Mouse (Mus musculus): Measurements from ENCODE around the gene Eme2. TPM values are rescaled to one million over a fixed set of nuclear protein-coding genes. Genes with fewer than 3 reads are reported as not detected.

Eme2 gene
- polyA plus RNA-seq, 1 experiment from 2014 or later: 18.9 TPM

DNA sequence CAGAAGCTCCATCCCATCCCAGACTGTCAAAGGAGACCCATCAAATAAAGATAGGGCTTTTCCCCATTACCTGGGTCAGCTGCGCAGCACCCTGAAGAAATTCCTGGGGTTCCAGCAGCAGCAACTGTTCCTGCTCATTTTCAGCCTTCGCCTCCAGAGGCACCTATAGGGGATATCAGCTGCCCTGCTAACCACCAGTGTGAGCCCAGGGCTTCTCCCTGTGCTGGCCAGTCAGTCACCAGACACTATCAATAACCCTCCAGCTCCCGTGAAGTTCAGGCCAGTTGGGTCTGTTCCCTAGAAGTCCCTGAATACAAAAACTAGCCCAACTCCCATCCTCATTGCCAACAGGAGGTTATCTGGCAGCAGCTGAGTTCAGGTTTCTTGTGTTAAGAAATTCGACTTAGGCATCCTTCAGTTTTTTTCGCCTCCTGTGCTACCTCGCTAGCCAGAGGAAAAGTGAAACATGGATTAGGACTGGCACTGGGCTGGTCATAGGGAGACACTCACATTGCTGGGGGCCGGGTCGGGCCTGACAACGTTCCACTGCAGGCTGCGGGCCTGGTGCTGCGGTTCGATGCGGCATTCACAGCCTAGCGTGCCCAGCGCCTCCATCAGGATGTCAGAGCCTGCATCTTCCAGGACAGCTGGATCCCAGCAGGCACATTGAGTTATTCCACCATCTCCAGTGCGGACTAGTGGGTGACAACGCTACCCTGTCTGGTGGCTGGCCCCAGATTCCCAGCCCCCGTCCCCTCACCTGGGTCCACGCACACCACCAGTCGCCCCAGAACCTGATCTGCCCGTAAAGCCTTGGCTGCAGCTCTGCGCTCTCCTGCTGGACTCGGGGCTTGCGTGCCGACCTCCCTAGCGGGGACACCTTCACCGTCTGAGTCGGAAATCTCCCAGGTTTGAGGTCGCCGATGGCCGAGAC lies 559 bp downstream of the Eme2 start:
- Histone ChIP-seq H3K27me3 (ENCODE audit: control insufficient read depth, insufficient read depth, low read length) (no peaks in the 10 kb centered on the region), H3K27ac (ENCODE audit: low read length) (peak overlapping the region; percentile 78; the same call in 1 of the 2 replicates), H3K4me2 (replicated peaks; ENCODE audit: low read depth, low read length) (peak overlapping the region; percentile 99), H3K4me1 (ENCODE audit: control insufficient read depth, insufficient read depth, low read length) (peaks cover 15% of the 10 kb centered on the region), H3K9ac (replicated peaks; ENCODE audit: low read depth, low read length) (peak overlapping the region; percentile 81), H3K9me3 (ENCODE audit: control insufficient read depth, low read depth, low read length) (no peaks in the 10 kb centered on the region), H3K4me3 (ENCODE audit: low read depth, low read length) (peak overlapping the region; percentile 91), H3K36me3 (ENCODE audit: control insufficient read depth, insufficient read depth, low read length) (peaks cover 55% of the 10 kb centered on the region)
- peak; percentile 6 for ATAC-seq (ENCODE audit: insufficient number of reproducible peaks, insufficient read depth, low FRiP score, low read depth)
- WGBS: 10% methylated on average over 31 of the region's 31 CpGs

- Histone ChIP-seq H3K4me3 (ENCODE audit: low read depth, low read length) (no peak overlapping the region), H3K9me3 (ENCODE audit: control insufficient read depth, low read depth, low read length) (no peaks in the 10 kb centered on the region), H3K4me1 (ENCODE audit: control insufficient read depth, insufficient read depth, low read length) (peaks cover 15% of the 10 kb centered on the region), H3K4me2 (replicated peaks; ENCODE audit: low read depth, low read length) (no peak overlapping the region), H3K27me3 (ENCODE audit: control insufficient read depth, insufficient read depth, low read length) (no peaks in the 10 kb centered on the region), H3K36me3 (ENCODE audit: control insufficient read depth, insufficient read depth, low read length) (peaks cover 48% of the 10 kb centered on the region), H3K27ac (ENCODE audit: low read length) (no peak overlapping the region), H3K9ac (replicated peaks; ENCODE audit: low read depth, low read length) (no peak overlapping the region)
- 96% methylated on average over 2 of the region's 2 CpGs for WGBS
- ATAC-seq (ENCODE audit: insufficient number of reproducible peaks, insufficient read depth, low FRiP score, low read depth): no peak
Observed at GRCm38 (mm10) chr17:24893276-24893675, 1.6 kb downstream of the Eme2 start.

- H3K4me2 ChIP-seq (replicated peaks; ENCODE audit: low read depth, low read length): no peak overlapping the region
- no peaks in the 10 kb centered on the region for H3K27me3 ChIP-seq (ENCODE audit: control insufficient read depth, insufficient read depth, low read length)
- H3K4me3 ChIP-seq (ENCODE audit: low read depth, low read length): no peak overlapping the region
- no peak overlapping the region for H3K9ac ChIP-seq (replicated peaks; ENCODE audit: low read depth, low read length)
- no peak overlapping the region for H3K27ac ChIP-seq (ENCODE audit: low read length)
- peaks cover 44% of the 10 kb centered on the region for H3K36me3 ChIP-seq (ENCODE audit: control insufficient read depth, insufficient read depth, low read length)
- H3K9me3 ChIP-seq (ENCODE audit: control insufficient read depth, low read depth, low read length): no peaks in the 10 kb centered on the region
- WGBS: 95% methylated on average over 12 of the region's 12 CpGs
- ATAC-seq (ENCODE audit: insufficient number of reproducible peaks, insufficient read depth, low FRiP score, low read depth): no peak
- peaks cover 16% of the 10 kb centered on the region for H3K4me1 ChIP-seq (ENCODE audit: control insufficient read depth, insufficient read depth, low read length)
Observed at GRCm38 (mm10) chr17:24892785-24893184, 2.1 kb downstream of the Eme2 start.

DNA sequence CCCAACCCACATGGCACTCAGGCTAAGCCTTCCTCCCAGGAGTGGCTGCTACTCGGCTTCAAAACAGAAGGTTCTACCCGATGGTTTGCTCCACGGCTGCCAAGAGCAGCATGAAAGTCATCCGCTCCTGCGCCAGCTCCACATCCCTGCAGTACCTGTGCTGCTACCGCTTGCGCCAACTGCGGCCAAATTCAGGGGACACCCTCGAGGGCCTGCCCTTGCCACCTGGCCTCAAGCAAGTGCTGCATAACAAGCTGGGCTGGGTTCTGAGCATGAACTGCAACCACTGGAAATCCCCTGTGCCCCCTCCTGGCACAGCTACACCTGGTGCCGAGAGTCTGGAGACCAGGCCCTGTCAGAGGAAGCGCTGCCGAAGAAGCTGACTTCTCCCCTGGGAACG lies 3.6 kb downstream of the Eme2 start:
- Histone ChIP-seq H3K9me3 (ENCODE audit: control insufficient read depth, low read depth, low read length) (no peaks in the 10 kb centered on the region), H3K4me3 (ENCODE audit: low read depth, low read length) (no peak overlapping the region), H3K27ac (ENCODE audit: low read length) (no peak overlapping the region), H3K9ac (replicated peaks; ENCODE audit: low read depth, low read length) (no peak overlapping the region), H3K4me2 (replicated peaks; ENCODE audit: low read depth, low read length) (no peak overlapping the region), H3K27me3 (ENCODE audit: control insufficient read depth, insufficient read depth, low read length) (no peaks in the 10 kb centered on the region), H3K4me1 (ENCODE audit: control insufficient read depth, insufficient read depth, low read length) (peaks cover 19% of the 10 kb centered on the region), H3K36me3 (ENCODE audit: control insufficient read depth, insufficient read depth, low read length) (peaks cover 40% of the 10 kb centered on the region)
- no peak for ATAC-seq (ENCODE audit: insufficient number of reproducible peaks, insufficient read depth, low FRiP score, low read depth)
- 88% methylated on average over 13 of the region's 13 CpGs for WGBS

- no peak overlapping the region for H3K27ac ChIP-seq (ENCODE audit: low read length)
- no peak overlapping the region for H3K4me2 ChIP-seq (replicated peaks; ENCODE audit: low read depth, low read length)
- no peak overlapping the region for H3K4me3 ChIP-seq (ENCODE audit: low read depth, low read length)
- H3K9ac ChIP-seq (replicated peaks; ENCODE audit: low read depth, low read length): no peak overlapping the region
- WGBS: 86% methylated on average over 19 of the region's 19 CpGs
- H3K36me3 ChIP-seq (ENCODE audit: control insufficient read depth, insufficient read depth, low read length): peaks cover 40% of the 10 kb centered on the region
- H3K27me3 ChIP-seq (ENCODE audit: control insufficient read depth, insufficient read depth, low read length): no peaks in the 10 kb centered on the region
- no peaks in the 10 kb centered on the region for H3K9me3 ChIP-seq (ENCODE audit: control insufficient read depth, low read depth, low read length)
- no peak for ATAC-seq (ENCODE audit: insufficient number of reproducible peaks, insufficient read depth, low FRiP score, low read depth)
- H3K4me1 ChIP-seq (ENCODE audit: control insufficient read depth, insufficient read depth, low read length): peaks cover 22% of the 10 kb centered on the region
Observed at GRCm38 (mm10) chr17:24890151-24891092, 4.5 kb downstream of the Eme2 start.

DNA sequence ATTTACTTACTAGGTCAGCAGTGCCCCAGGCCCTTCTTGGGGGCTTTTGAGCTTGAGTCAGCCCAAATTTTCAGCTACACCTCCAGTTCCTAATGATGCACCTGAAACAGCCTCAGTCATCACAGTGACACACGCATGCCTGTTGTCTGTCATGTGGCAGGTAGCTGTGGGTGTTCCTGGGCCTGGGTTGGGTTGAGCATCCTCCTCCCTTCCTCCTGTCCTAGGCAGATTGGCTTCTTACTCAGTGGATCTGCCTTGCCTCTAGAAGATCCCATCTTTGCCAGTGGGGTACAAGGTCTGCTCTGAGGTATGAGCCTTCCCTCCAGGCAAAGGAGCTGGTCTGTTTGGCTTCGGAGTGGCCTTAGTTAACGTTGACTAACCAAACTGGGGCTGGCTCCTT lies 6.0 kb downstream of the Eme2 start:
- Histone ChIP-seq H3K4me1 (ENCODE audit: control insufficient read depth, insufficient read depth, low read length) (peaks cover 21% of the 10 kb centered on the region), H3K9me3 (ENCODE audit: control insufficient read depth, low read depth, low read length) (no peaks in the 10 kb centered on the region), H3K4me3 (ENCODE audit: low read depth, low read length) (no peak overlapping the region), H3K9ac (replicated peaks; ENCODE audit: low read depth, low read length) (no peak overlapping the region), H3K4me2 (replicated peaks; ENCODE audit: low read depth, low read length) (no peak overlapping the region), H3K27ac (ENCODE audit: low read length) (no peak overlapping the region), H3K36me3 (ENCODE audit: control insufficient read depth, insufficient read depth, low read length) (peaks cover 43% of the 10 kb centered on the region), H3K27me3 (ENCODE audit: control insufficient read depth, insufficient read depth, low read length) (no peaks in the 10 kb centered on the region)
- 85% methylated on average over 3 of the region's 3 CpGs for WGBS
- ATAC-seq (ENCODE audit: insufficient number of reproducible peaks, insufficient read depth, low FRiP score, low read depth): no peak

GRCm38 (mm10) chr17:24887291-24888080 lies 7.4 kb downstream of the Eme2 start:
- H3K27ac ChIP-seq (ENCODE audit: low read length): no peak overlapping the region
- peaks cover 36% of the 10 kb centered on the region for H3K36me3 ChIP-seq (ENCODE audit: control insufficient read depth, insufficient read depth, low read length)
- H3K4me2 ChIP-seq (replicated peaks; ENCODE audit: low read depth, low read length): peak overlapping the region; percentile 65
- H3K9me3 ChIP-seq (ENCODE audit: control insufficient read depth, low read depth, low read length): no peaks in the 10 kb centered on the region
- H3K27me3 ChIP-seq (ENCODE audit: control insufficient read depth, insufficient read depth, low read length): no peaks in the 10 kb centered on the region
- WGBS: 62% methylated on average over 18 of the region's 18 CpGs
- peak overlapping the region; percentile 89 for H3K4me3 ChIP-seq (ENCODE audit: low read depth, low read length)
- no peak for ATAC-seq (ENCODE audit: insufficient number of reproducible peaks, insufficient read depth, low FRiP score, low read depth)
- H3K9ac ChIP-seq (replicated peaks; ENCODE audit: low read depth, low read length): peak overlapping the region; percentile 81
- peaks cover 16% of the 10 kb centered on the region; the same call in 1 of the 2 replicates for H3K4me1 ChIP-seq (ENCODE audit: control insufficient read depth, insufficient read depth, low read length)

DNA sequence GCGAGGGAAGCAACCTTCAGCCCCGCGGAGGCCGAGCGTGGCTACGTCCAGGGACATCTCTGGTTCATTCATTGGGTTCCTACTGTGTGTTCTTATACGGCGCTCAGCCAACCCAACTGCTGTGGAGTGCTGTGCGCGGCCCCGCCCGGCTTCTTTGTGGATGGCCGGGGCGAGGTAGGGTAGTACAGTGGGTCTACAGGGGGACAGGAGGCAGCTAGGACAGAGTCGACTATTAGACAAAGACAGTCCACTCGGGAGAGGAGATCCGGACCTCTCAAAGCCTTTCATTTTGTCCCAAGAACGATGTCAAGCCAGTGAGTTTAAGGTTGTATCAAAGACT lies 8.0 kb downstream of the Eme2 start:
- no peaks in the 10 kb centered on the region for H3K9me3 ChIP-seq (ENCODE audit: control insufficient read depth, low read depth, low read length)
- H3K4me3 ChIP-seq (ENCODE audit: low read depth, low read length): peak overlapping the region; percentile 89
- under 1% methylated on average over 18 of the region's 18 CpGs for WGBS
- peak; percentile 16; the same call in 1 of the 2 replicates for ATAC-seq (ENCODE audit: insufficient number of reproducible peaks, insufficient read depth, low FRiP score, low read depth)
- H3K4me1 ChIP-seq (ENCODE audit: control insufficient read depth, insufficient read depth, low read length): peaks cover 16% of the 10 kb centered on the region; the same call in 1 of the 2 replicates
- peaks cover 30% of the 10 kb centered on the region for H3K36me3 ChIP-seq (ENCODE audit: control insufficient read depth, insufficient read depth, low read length)
- peak overlapping the region; percentile 81 for H3K9ac ChIP-seq (replicated peaks; ENCODE audit: low read depth, low read length)
- peak overlapping the region; percentile 65 for H3K4me2 ChIP-seq (replicated peaks; ENCODE audit: low read depth, low read length)
- 0 out of 2 replicates have a peak overlapping the region, but pooled peaks have one; percentile 29 for H3K27ac ChIP-seq (ENCODE audit: low read length)
- no peaks in the 10 kb centered on the region for H3K27me3 ChIP-seq (ENCODE audit: control insufficient read depth, insufficient read depth, low read length)
